Mouse (Mus musculus): ENCODE data around the gene Pkp4.
"Not testable (repeated sequence)": the region's sequence is repeated elsewhere in the genome, so short reads cannot be mapped to it uniquely, and the experiment has no call there.

Gene Pkp4

DNA sequence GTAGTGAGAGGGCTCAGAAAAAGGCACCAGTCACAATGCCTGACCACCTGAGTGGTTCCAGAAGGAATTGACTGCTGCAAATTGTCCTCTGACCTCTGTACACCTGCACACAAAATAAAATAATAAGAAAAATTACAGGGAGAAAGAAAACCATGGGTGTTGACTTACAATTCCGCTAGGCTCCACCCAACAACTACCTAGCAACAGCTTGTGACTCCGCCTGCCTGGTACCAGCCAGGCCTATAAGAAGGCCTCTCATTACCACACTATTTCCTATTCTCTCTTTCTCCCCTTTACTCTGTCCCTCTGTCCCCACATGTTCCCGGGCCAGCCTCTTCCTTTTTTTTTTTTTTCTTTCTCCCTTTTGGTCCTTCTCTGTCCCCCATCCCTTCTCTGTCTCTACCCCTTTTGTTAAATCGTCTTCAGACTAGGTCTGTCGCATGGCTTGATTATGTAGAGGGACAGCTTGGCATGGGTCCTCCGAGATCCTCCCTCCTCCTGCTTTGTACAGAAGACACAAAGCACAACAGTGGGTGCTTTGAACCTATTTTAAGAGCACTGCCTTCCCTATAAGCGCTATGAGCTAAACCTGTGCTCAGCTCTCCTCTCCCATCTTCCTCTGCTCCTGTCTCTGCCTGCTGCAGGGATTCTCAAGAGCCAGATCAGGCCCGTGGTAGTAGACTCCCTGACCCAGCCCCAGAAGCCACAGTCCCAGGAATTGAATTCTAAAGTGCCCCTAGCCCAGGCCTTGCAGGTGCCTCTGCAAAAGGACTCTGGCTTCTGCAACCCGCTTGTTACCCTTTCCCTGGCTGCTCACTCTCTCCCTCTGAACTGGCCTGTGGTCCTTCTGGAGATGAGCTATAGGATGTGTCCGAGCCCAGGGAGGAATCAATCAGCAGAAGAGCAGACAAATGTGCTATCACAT, 223.5 kb downstream of the Pkp4 start:
- no peak for DNase-seq (ENCODE audit: low spot score in 2 of 2)

DNA sequence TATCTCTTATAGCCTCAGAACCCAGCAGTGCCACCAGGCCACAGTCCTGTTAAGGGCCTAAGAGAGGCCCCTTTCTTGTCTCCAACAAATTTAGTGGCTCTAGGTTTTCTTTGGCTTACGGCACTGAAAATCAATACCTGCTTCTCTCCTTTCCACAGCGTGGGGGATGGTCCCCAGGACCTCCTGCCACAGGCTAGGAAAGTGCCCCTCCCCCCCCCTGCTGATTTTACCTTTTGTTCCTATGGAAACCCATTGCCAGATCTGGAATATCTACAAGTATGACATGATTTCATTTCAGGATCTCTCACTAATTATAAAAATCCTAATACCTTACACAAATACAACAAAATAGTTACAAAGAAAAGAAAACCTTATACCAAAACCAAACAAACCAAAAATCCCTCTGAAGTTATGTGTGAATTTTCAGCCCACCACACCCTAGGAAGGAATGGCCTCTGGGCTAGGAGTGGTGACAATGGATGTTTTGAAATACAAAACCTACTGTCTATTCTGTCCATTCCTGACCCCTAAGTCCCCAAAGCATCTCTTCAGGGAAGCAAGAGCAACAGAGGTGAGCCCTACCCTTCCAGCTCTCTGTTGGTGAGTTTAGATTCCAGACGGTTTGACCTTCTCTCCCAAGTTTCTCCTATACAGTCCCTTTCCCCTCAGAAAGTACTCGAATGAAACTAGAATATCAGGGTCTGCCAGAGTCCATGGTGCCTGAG, 224.7 kb downstream of the Pkp4 start:
- no peak for DNase-seq (ENCODE audit: low spot score in 2 of 2)

DNA sequence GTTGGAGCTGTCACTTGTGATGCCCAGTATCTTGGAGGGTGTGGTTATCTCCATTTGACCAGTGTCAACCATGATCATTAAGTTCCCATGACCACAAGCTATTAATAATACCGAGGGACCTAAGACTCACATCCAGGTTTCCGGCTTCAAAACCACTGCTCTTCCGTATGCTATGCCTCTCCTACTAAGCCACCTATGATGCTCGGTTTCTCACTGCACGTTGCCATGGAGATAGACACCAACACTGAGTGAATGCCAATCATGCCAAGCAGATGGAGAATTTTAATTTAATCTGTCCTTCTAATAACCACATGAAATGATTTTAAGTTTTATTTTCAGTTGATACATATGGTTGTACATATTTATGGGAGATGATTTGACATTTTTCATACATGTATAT, 229.3 kb downstream of the Pkp4 start:
- DNase-seq (ENCODE audit: low spot score in 2 of 2), result no peak

DNA sequence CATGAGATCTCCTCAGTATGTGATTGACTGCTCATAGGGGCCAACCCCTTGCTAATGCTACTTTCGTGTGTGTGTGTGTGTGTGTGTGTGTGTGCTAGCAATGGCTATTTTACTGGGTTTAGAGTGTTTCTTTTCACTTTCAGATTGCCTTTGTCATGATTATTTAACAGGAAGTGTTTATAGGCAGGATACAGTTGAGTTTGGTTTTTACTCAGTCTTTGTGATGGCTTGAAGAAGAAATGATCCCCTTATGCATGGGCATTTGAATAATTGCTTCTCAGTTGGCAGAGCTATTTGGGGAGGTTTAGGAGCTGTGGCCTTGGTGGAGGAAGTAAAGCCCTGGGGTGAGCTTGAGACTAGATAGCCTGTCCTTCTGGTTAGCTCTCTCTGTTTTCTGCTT, 232.5 kb downstream of the Pkp4 start:
- DNase-seq (ENCODE audit: low spot score in 2 of 2), result no peak

DNA sequence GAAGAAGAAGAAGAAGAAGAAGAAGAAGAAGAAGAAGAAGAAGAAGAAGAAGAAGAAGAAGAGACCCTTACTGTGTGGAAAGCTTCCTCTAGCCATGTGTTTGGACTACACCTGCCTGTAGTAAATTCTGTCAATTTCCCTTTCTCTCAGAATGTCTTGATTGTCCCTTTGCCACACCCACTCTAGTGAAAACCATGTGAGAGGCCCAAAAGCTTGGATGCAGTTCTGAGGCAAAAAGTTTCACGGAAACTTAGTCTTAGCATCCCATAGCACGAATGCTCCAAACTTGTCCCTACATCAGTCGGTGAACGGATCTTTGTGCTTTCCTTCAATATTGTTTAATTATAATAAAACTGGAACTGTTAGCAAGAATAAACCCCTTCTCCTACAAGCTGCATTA, 234.0 kb downstream of the Pkp4 start:
- no peak for DNase-seq (ENCODE audit: low spot score in 2 of 2)

DNA sequence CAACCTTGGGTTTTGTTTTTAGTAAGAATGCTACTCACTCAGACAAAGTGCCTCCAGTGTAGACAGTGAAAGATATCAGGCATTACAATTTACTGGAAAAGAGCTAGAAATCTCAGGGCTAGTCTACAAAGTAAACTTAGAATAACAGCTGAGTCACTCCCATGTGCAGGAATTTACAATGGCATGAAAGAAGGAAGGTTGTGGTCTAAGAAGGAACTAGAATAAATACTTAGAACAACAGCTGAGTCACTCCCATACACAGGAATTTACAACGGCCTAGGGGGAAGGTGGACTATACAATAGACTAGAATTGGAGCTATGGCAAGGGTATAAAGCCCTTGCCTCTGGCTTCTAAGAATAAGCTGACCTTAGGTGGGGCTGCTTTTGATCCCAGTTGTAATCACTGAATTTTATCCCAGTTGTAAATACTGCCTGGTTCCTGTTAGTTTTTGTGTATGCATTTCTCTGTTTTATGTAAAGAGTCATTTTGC, 234.6 kb downstream of the Pkp4 start:
- DNase-seq (ENCODE audit: low spot score in 2 of 2), result not testable (repeated sequence)

DNA sequence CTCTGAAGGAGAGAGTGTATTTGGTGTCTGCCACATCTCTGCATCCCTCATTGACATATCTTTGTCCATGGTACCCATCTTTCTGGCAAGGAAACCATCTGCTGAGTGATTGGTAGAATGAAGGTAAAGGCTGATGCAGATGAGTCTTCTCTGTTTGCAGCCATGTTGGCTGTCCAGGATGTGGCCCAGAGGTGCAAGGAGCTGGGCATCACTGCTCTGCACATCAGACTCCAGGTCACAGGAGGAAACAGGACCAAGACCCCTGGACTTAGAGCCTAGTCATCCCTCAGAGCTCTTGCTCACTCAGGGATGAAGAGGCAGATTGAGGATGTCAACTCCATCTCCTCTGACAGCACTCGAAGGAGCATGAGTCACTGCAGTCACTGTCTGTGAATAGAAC, 235.9 kb downstream of the Pkp4 start:
- DNase-seq (ENCODE audit: low spot score in 2 of 2), result no peak

DNA sequence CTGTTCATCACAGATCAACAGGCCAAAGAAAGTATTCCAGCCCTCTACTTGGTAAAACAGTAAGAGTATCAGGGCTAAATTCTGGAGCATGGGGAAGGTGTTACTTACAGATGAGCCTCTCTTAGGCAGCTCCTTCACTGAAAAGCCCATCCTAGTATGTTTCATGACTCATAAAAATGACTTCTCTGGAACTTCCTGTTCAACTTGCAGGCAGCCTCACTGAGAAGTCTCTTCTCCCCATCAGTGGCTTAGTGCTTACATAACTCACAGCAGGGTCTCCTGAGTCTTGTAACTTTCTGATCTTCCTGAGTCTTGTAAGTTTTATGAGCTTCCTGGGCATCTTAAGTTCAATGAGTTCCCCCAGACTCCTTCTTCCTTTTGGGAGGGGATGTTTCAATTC, 236.9 kb downstream of the Pkp4 start:
- DNase-seq (ENCODE audit: low spot score in 2 of 2), result no peak

DNA sequence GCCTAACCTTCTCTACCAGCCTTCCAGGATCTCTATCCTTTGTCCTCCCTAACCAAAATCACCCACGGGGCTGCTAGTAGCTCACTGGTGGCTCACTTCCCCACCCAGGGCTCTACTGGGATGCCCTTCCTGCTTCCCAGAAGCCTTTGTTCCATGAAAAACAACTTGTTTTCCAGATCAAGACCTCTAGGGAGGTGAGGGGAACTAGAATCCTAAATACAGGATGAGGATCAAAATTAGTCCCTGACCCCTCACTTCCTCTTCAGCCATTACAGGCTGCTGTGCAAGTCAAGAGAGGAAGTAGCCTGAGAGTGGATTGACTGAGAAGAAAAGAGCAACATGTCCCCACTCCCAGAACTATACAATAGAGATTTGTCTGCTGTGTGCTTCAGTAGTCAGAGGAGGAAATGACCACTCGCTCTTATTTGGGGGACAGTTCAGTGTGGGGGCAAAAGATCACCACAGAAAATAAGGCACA, 240.3 kb downstream of the Pkp4 start:
- no peak for DNase-seq (ENCODE audit: low spot score in 2 of 2)

DNA sequence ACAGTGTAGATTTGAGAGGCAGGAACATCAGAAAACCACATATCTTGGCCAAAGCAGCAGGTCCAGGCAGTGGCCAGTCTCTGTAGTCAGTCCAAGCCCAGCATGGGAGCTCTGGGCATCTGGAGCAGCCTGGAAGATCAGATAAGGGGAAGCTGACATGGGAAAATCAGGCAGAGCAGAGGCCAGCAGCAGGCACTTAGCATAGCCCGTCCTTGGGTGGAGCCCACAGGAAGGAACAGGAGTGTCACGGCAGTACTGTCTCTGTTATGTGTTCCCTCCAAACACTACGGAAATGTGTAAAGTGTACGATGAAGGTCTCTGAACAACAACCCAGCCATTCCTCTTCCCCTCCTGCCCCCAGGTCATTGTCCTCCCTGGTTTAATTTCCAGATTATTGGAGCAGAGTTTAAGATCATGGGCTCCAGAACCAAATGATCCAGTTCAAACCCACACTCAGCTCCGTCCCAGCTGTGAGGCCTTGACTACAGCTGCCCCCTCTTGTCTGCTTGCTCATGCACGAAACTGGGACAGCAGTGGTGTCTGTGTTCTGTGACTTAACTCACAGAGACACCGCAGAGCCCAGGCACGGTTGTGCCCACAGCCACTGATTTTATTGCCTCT, 241.3 kb downstream of the Pkp4 start:
- peak in 1 of 2 experiments; percentile 4 for DNase-seq (ENCODE audit: low spot score in 2 of 2)

DNA sequence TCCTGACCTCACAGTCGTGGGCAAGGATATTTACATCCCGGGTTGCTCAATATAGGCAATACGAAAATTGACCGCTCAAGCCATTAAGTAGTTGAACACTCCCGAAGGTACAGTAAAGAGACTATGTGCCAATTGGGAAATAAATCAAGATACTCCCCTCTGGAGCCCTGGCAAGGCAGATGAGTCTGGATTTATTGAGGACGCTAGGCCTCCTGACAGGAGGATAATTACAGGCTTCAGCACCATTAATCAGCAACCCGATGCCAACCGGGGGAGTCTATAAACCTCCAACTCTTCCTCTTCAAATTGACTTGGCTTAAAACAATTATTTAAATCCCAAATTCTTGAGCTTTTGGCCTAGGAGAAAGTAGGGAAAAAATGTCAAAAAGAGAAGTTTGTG, 243.4 kb downstream of the Pkp4 start:
- DNase-seq (ENCODE audit: low spot score in 2 of 2), result no peak
